Mouse (Mus musculus) bone marrow macrophage, adult 2 months (primary cell): ENCODE results near the gene Bcl2l15.

ENCODE experiments used
- CTCF ChIP-seq: IDR thresholded peaks from 2 replicates; pipeline ENCODE4 v1.5.1; 2012; ENCODE audit warnings: low read depth, mild to moderate bottlenecking, low read length, moderate library complexity
- POLR2A ChIP-seq: IDR thresholded peaks from 2 replicates; pipeline ENCODE4 v1.6.1; 2012; ENCODE audit warnings: mild to moderate bottlenecking, low read depth, low read length, borderline replicate concordance

- TF ChIP-seq CTCF (no peak), POLR2A (no peak)
Observed at GRCm38 (mm10) chr3:103859851-103860391, 27.5 kb downstream of the Bcl2l15 start.
